In the genomic region with DNA sequence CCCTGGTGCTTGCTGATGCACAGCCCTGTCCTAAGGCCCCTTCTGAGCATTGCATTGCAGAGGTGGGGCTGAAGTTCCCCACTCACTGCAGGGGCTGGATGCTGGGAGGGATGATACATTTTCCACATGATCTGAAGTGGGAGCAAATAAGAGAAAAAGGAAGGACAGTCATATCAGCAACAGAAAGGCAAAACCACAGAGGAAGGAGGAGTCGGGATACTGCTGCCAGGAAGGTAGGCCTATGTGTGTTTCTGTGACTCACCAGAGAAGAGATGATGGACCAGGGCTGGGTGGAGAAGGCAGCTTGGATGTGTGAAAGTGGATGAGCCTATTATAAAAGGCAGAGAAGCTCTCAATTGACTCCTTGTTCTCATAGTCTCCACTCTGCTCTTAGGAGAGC, we compare ENCODE assay signal across 22 mouse cellular contexts. TPM values are rescaled to one million over a fixed set of nuclear protein-coding genes. Genes with fewer than 3 reads are reported as not detected.
DNase-seq lines count a peak whose midpoint lies in the region.
"Had no signal": no experiment of that assay in that cellular context is flagged by ENCODE, and none has a peak within 500 bp of the region (broad histone marks: within the 10 kb centered on the region; RNA-seq: fewer than 3 reads in every experiment).

No protein-coding gene starts in this region.

- DNase-seq in frontal cortex, postnatal 36 days (ENCODE audit: low spot score in 2 of 2), result peak; percentile 4 to 8
- DNase-seq in frontal cortex, postnatal 10 days (ENCODE audit: low spot score in 2 of 2), result no peak
- DNase-seq in right cerebral cortex, postnatal 25 days, result peak; percentile 14
- DNase-seq in right cerebral cortex, postnatal 14 days, result no peak
- peak; percentile 77 for DNase-seq in NIH3T3 (ENCODE audit: low read depth)
- no peak for DNase-seq in thymus, postnatal 25 days
- DNase-seq in adrenal gland, adult 8-10 months, result no peak
- DNase-seq: adrenal gland, postnatal 14 days; B cell, adult 2 months; cerebellum, adult 9-10 months; gastrocnemius, adult 2 months; heart, postnatal 10 days; kidney, postnatal 36 days; layer of hippocampus, postnatal 36 days; lung, postnatal 4 days; thymus, postnatal 14 days had no signal

RNA-seq across cellular contexts. Expression of a gene that starts 23.8 kb away (rescaled TPM):
- not detected for total RNA-seq in adrenal gland, adult 8-10 months (2022)
- total RNA-seq: adrenal gland, postnatal 14 days; CH12.LX; G1E; gastrocnemius, adult 2 months; gastrocnemius, postnatal 4 days; heart, postnatal 10 days; hindbrain, postnatal 0 days; layer of hippocampus, adult 8-10 months; layer of hippocampus, postnatal 36 days; left cerebral cortex, postnatal 36 days had no signal

Comparison
In these comparisons a context has a peak if more than half of its experiments do, and no peak if none do; other contexts are left out.
1. DNase-seq: peak in frontal cortex, postnatal 36 days (2 of 2), right cerebral cortex, postnatal 25 days (single experiment) and NIH3T3 (single experiment); none in frontal cortex, postnatal 10 days (0 of 2), right cerebral cortex, postnatal 14 days (single experiment), thymus, postnatal 25 days (single experiment) and adrenal gland, adult 8-10 months (single experiment).